Mouse (Mus musculus) liver, embryonic 13.5 days (tissue): ENCODE measurements at regions not wholly inside any gene's neighbourhood (a gene's known extent, or its start where the extent isn't known, plus 50 kb on each side); places are given as distances from the start of the nearest gene placed in this dataset.
"Not testable (repeated sequence)": the region's sequence is repeated elsewhere in the genome, so short reads cannot be mapped to it uniquely, and the experiment has no call there.

ENCODE experiments used
- ATAC-seq: fragments of 200-750 bp; cut with Nextera tagmentation; 2 replicates; pipeline ENCODE4 v1.8.0; 2017; ENCODE audit warnings: low read depth, mild to moderate bottlenecking, moderate number of reproducible peaks, moderate library complexity
- DNase-seq: peaks from one replicate; pipeline ENCODE4 v3.0.0; 2022
- H3K27ac ChIP-seq: fragments of 300-500 bp; sonication (generic); 2 replicates; pipeline ENCODE4 v1.5.1; 2015; ENCODE audit warnings: moderate library complexity, mild to moderate bottlenecking, inconsistent platforms
- H3K27me3 ChIP-seq: fragments of 300-500 bp; sonication (generic); 2 replicates; pipeline ENCODE4 v1.6.1; 2015; ENCODE audit warnings: mild to moderate bottlenecking, inconsistent platforms
- H3K36me3 ChIP-seq: fragments of 300-500 bp; sonication (generic); 2 replicates; pipeline ENCODE4 v1.6.1; 2015; ENCODE audit warnings: mild to moderate bottlenecking, inconsistent platforms
- H3K4me1 ChIP-seq: fragments of 300-500 bp; sonication (generic); replicated peaks from 2 replicates; pipeline ENCODE4 v1.6.1; 2015; ENCODE audit warnings: inconsistent platforms
- H3K4me2 ChIP-seq: fragments of 300-500 bp; sonication (generic); 2 replicates; pipeline ENCODE4 v1.6.1; 2015; ENCODE audit warnings: inconsistent platforms, mild to moderate bottlenecking, moderate library complexity
- H3K4me3 ChIP-seq: fragments of 300-500 bp; sonication (generic); replicated peaks from 2 replicates; pipeline ENCODE4 v1.5.1; 2015; ENCODE audit warnings: mild to moderate bottlenecking, inconsistent platforms
- H3K9ac ChIP-seq: fragments of 300-500 bp; sonication (generic); 2 replicates; pipeline ENCODE4 v1.6.1; 2015; ENCODE audit warnings: mild to moderate bottlenecking, inconsistent platforms
- H3K9me3 ChIP-seq: fragments of 300-500 bp; sonication (generic); replicated peaks from 2 replicates; pipeline ENCODE4 v1.6.1; 2016; ENCODE audit warnings: inconsistent platforms
- WGBS: fragments of 180-500 bp; shearing (Covaris S2); methylation state at CpG from one replicate; pipeline ENCODE4 v1.1.7; 2015; ENCODE audit not compliant: insufficient replicate concordance; 5-methylcytosine and 5-hydroxymethylcytosine counted together

GRCm38 (mm10) chr16:86222997-86223396 is 321.4 kb upstream of the Adamts5 start:
- no peaks in the 10 kb centered on the region for H3K4me1 ChIP-seq
- no peak overlapping the region for H3K4me3 ChIP-seq
- H3K4me2 ChIP-seq, result no peak overlapping the region
- no peaks in the 10 kb centered on the region for H3K9me3 ChIP-seq
- 54% methylated on average over 3 of the region's 3 CpGs for WGBS
- ATAC-seq (no peak), DNase-seq (no peak)
- no peaks in the 10 kb centered on the region for H3K27me3 ChIP-seq
- H3K27ac ChIP-seq, result no peak overlapping the region
- no peak overlapping the region for H3K9ac ChIP-seq
- no peaks in the 10 kb centered on the region for H3K36me3 ChIP-seq

DNA sequence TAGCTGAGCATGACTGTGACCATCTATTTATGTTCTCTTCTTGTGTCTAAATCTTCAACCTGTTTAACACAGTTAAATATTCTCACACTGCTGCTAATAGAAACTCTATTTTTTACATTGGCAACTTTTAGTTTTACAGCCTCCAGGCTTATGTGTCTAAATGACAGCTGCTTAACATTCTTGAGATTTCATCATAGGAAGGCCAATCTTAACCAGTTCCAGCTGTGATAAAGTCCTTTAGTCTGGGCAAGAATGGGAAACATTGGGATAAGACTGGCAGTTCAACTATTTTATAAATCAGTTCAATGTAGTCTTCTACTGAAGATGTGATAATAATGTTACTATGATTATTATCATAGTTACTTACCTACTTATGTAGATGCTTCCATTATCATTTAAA is 308.9 kb upstream of the Adamts5 start:
- ATAC-seq (no peak), DNase-seq (no peak)
- Histone ChIP-seq H3K27ac (no peak overlapping the region), H3K4me3 (no peak overlapping the region), H3K4me1 (no peaks in the 10 kb centered on the region), H3K36me3 (no peaks in the 10 kb centered on the region), H3K4me2 (no peak overlapping the region), H3K9me3 (no peaks in the 10 kb centered on the region), H3K27me3 (no peaks in the 10 kb centered on the region), H3K9ac (no peak overlapping the region)

- no peak overlapping the region for H3K4me3 ChIP-seq
Observed at GRCm38 (mm10) chr16:86209319-86209718, 307.7 kb upstream of the Adamts5 start.

DNA sequence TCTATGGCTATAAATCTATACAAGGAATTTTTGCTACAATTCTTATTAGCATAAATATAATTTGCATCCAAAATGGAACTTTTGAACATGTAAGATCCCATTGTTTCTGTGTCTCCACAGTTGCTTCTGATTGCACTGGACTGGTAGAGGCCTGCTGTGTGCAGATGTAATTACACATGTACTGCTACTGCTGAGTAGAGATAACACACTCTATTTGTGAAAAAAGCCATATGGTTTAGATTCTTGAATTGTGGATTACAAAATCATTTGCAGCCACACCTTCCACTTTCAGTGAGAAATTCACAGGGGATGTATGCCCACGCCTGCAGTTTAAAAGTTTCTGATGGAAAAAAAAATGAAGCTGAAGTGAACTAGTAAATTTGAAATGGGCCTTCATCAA is 288.2 kb upstream of the Adamts5 start:
- no peak overlapping the region for H3K4me3 ChIP-seq
- ATAC-seq (no peak), DNase-seq (no peak)
- no peaks in the 10 kb centered on the region for H3K4me1 ChIP-seq
- H3K36me3 ChIP-seq, result no peaks in the 10 kb centered on the region
- no peak overlapping the region for H3K9ac ChIP-seq
- no peaks in the 10 kb centered on the region for H3K27me3 ChIP-seq
- WGBS, result 60% methylated on average over 1 of the region's 1 CpGs
- no peak overlapping the region for H3K27ac ChIP-seq
- no peak overlapping the region for H3K4me2 ChIP-seq
- H3K9me3 ChIP-seq, result no peaks in the 10 kb centered on the region

More at GRCm38 (mm10) chr16:86209319-86209718, 307.7 kb upstream of the Adamts5 start:
- ATAC-seq (no peak), DNase-seq (no peak)
- Histone ChIP-seq H3K4me2 (no peak overlapping the region), H3K27me3 (no peaks in the 10 kb centered on the region), H3K27ac (no peak overlapping the region), H3K9ac (no peak overlapping the region), H3K36me3 (no peaks in the 10 kb centered on the region), H3K9me3 (no peaks in the 10 kb centered on the region), H3K4me1 (no peaks in the 10 kb centered on the region)

- ATAC-seq (no peak), DNase-seq (no peak)
- no peak overlapping the region for H3K4me3 ChIP-seq
- H3K36me3 ChIP-seq, result no peaks in the 10 kb centered on the region
- 52% methylated on average over 3 of the region's 3 CpGs for WGBS
- H3K27me3 ChIP-seq, result no peaks in the 10 kb centered on the region
- no peak overlapping the region for H3K4me2 ChIP-seq
- H3K9ac ChIP-seq, result no peak overlapping the region
- no peak overlapping the region for H3K27ac ChIP-seq
- H3K9me3 ChIP-seq, result no peaks in the 10 kb centered on the region
- no peaks in the 10 kb centered on the region for H3K4me1 ChIP-seq
Observed at GRCm38 (mm10) chr16:86188966-86189365, 287.3 kb upstream of the Adamts5 start.

DNA sequence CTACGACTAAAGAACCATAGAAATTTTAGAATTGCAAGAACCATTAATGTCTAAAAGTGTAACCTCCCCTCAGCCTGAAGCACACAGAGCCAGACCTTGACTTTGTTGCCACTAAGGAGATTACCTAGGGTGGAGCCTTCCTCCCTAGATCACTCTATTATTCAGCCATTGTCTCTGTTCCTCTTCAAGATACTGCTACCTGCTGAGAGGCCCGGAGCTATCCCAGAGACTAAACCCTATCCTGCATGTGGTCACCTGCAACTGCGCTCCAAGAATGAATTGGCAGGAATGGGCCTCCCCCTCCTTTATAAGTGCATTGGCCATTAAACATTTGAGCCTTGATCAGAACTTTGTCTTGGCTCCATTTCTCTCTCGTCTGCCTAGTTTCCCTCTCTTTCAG is 286.0 kb upstream of the Adamts5 start:
- DNase-seq, H3K9me3 ChIP-seq, H3K4me3 ChIP-seq, ATAC-seq, H3K4me2 ChIP-seq, H3K36me3 ChIP-seq, H3K4me1 ChIP-seq, H3K27ac ChIP-seq, H3K9ac ChIP-seq, H3K27me3 ChIP-seq: not testable (repeated sequence)
- WGBS, result 64% methylated on average over 4 of the region's 4 CpGs

GRCm38 (mm10) chr16:86159021-86159815 is 257.6 kb upstream of the Adamts5 start:
- ATAC-seq, result no peak
- no peak overlapping the region for H3K4me3 ChIP-seq
- WGBS, result 62% methylated on average over 4 of the region's 4 CpGs

DNA sequence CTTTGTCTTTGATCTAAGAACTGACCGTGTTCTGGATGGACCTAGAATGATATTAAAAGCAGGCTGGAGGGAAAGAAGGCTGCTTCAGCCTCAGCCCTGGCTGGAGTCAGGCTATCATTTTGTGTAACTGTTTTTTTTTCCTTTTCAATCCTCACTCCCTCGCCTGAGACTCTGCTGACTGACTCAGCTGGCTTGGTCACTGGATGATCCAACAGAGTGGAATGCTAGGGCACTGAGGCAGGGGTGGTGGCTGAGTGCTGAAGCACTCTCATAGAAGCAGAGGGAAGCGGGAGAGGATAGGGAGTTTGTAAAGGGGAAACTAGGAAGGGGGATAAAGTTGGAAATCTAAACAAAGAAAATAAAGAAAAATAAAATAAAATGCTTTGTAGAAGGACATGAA is 236.5 kb upstream of the Adamts5 start:
- H3K9ac ChIP-seq, result no peak overlapping the region
- H3K4me1 ChIP-seq, result no peaks in the 10 kb centered on the region
- no peaks in the 10 kb centered on the region for H3K9me3 ChIP-seq
- ATAC-seq (no peak), DNase-seq (no peak)
- H3K27me3 ChIP-seq, result no peaks in the 10 kb centered on the region
- WGBS, result 49% methylated on average over 3 of the region's 3 CpGs
- H3K27ac ChIP-seq, result no peak overlapping the region
- H3K4me3 ChIP-seq, result no peak overlapping the region
- no peaks in the 10 kb centered on the region for H3K36me3 ChIP-seq
- no peak overlapping the region for H3K4me2 ChIP-seq

More at GRCm38 (mm10) chr16:86159021-86159815, 257.6 kb upstream of the Adamts5 start:
- Histone ChIP-seq H3K4me1 (no peaks in the 10 kb centered on the region), H3K27ac (no peak overlapping the region), H3K9ac (no peak overlapping the region), H3K27me3 (no peaks in the 10 kb centered on the region), H3K4me2 (no peak overlapping the region), H3K36me3 (no peaks in the 10 kb centered on the region), H3K9me3 (no peaks in the 10 kb centered on the region)
- DNase-seq, result no peak

DNA sequence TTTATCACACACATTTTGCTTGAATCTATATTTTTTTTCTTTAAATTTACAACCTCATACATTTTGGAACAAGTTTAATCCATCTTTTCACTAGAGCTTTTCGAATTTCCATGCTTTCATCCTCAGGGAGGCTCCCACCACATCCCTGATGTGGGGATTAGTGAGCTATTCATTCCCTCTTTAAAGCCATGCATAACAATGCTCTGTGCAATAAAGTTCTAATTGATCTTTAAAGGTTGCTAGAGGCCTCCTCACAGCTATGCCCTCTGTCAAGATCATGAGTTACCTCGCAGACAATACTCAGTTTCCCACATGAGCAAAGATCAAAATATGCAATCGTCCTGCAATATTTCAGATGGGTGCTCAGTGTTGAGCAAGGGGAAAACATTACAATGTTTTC is 234.5 kb upstream of the Adamts5 start:
- H3K4me1 ChIP-seq, result no peaks in the 10 kb centered on the region
- no peak overlapping the region for H3K4me2 ChIP-seq
- H3K27ac ChIP-seq, result no peak overlapping the region
- WGBS, result 53% methylated on average over 3 of the region's 3 CpGs
- H3K4me3 ChIP-seq, result no peak overlapping the region
- no peaks in the 10 kb centered on the region for H3K27me3 ChIP-seq
- H3K9me3 ChIP-seq, result no peaks in the 10 kb centered on the region
- no peak overlapping the region for H3K9ac ChIP-seq
- ATAC-seq (no peak), DNase-seq (no peak)
- H3K36me3 ChIP-seq, result no peaks in the 10 kb centered on the region

DNA sequence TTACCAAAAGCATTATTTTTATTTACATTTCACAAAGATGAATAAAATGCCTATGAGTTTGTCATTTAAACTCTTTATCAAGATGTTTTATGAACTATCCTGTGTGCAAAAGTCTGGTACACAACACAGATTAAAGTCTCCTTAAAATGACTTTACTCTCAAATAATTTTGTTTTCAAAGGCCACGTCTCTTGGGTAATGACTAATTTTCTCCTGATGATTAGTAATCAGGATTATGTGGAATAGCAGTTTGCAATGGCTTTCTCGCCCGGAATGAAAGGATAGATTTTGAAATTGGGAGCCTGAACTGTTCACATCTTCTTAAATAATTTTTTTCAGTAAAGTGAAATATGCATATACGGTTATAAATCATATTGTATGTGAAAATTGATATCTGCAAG is 225.8 kb upstream of the Adamts5 start:
- no peak for ATAC-seq
- H3K4me3 ChIP-seq, result no peak overlapping the region
- no peaks in the 10 kb centered on the region for H3K27me3 ChIP-seq
- DNase-seq, result no peak
- WGBS, result 64% methylated on average over 4 of the region's 4 CpGs
- H3K4me2 ChIP-seq, result no peak overlapping the region
- no peak overlapping the region for H3K9ac ChIP-seq
- no peaks in the 10 kb centered on the region for H3K36me3 ChIP-seq
- H3K27ac ChIP-seq, result no peak overlapping the region
- no peaks in the 10 kb centered on the region for H3K4me1 ChIP-seq
- H3K9me3 ChIP-seq, result no peaks in the 10 kb centered on the region

- no peaks in the 10 kb centered on the region for H3K9me3 ChIP-seq
- no peak overlapping the region for H3K9ac ChIP-seq
- DNase-seq, result no peak
- no peaks in the 10 kb centered on the region for H3K36me3 ChIP-seq
- H3K27ac ChIP-seq, result no peak overlapping the region
- WGBS, result 54% methylated on average over 1 of the region's 1 CpGs
- ATAC-seq, result no peak
- no peak overlapping the region for H3K4me3 ChIP-seq
- no peaks in the 10 kb centered on the region for H3K4me1 ChIP-seq
- H3K27me3 ChIP-seq, result no peaks in the 10 kb centered on the region
- H3K4me2 ChIP-seq, result no peak overlapping the region
Observed at GRCm38 (mm10) chr16:86124182-86124581, 222.6 kb upstream of the Adamts5 start.

DNA sequence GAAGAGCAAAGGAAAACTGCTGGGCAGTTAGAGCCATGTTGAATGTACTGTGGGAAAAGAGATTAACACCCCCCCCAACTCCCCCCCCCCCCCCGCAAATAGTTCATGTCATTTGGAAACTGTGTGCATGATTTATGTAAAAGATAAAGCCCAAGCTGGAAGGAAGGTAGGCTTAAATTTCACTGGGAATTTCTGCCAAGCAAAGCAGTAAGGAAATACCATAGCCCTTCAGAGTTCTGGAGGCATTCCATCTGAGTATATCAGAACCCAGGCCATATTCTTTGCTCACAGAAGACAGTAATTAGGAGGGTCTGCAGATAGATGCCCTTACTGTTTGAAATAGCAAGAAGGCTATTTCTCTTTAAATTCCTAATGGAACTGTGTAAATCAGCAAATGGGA is 221.3 kb upstream of the Adamts5 start:
- ATAC-seq, result no peak
- DNase-seq, result no peak
- WGBS, result 47% methylated on average over 1 of the region's 1 CpGs
- H3K9me3 ChIP-seq, result no peaks in the 10 kb centered on the region
- H3K9ac ChIP-seq, result no peak overlapping the region
- no peak overlapping the region for H3K4me3 ChIP-seq
- H3K27me3 ChIP-seq, result no peaks in the 10 kb centered on the region
- H3K4me1 ChIP-seq, result no peaks in the 10 kb centered on the region
- no peak overlapping the region for H3K4me2 ChIP-seq
- H3K36me3 ChIP-seq, result no peaks in the 10 kb centered on the region
- no peak overlapping the region for H3K27ac ChIP-seq
